Mouse (Mus musculus): ENCODE measurements around the gene Ostc. TPM values are rescaled to one million over a fixed set of nuclear protein-coding genes. Genes with fewer than 3 reads are reported as not detected.

Gene Ostc
- total and polyA plus RNA-seq, 2 experiments from 2014 or later, result 99.9 to 160 TPM

DNA sequence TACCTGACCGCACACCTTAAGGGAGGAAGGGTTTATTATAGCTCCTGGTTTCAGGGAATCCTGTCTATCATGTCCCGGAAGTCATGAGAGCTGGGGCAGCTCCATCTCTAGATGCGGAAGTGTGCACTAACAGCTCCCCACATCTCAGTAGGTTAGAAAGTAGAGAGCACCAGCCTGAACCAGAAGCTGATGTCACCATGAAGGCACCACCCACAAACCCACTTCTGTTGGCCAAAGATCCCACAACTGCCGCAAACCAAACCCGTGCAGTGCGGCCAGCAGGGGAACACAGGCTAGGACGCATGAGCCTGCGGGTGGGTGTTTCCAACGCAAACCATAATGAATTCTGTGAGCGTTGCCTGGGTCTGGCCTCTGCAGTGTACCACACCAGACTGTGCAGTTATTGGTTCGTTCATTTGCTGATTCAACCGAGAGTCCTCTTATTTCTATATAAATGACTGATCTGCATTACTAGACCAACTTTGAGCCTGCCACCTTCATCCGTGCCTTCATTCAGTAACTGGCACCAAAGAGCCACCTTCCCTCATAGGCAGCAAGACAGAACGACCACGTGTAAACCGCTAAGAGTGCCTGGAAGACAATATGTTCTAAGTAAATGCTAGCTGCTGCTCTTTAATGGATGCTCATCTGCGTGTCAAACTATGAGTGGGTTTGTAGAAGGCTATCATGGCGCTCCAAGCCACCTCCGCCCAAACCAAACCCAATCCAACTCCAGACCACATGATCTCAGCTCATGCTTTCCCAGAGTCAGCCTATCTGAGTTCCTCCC, 31.4 kb downstream of the Ostc start:
- WGBS, result 98% methylated on average over 19 of the region's 19 CpGs
- Histone ChIP-seq H3K4me2 (ENCODE audit: low read depth, low read length, poor library complexity, severe bottlenecking) (no peak overlapping the region), H3K27me3 (ENCODE audit: insufficient read depth, low read length) (0 out of 2 replicates have a peak, but pooled peaks cover 3% of the 10 kb centered on the region), H3K9ac (replicated peaks; ENCODE audit: low read length, poor library complexity, severe bottlenecking) (no peak overlapping the region), H3K27ac (ENCODE audit: low read depth, low read length) (no peak overlapping the region), H3K36me3 (ENCODE audit: insufficient read depth, low read length) (no peaks in the 10 kb centered on the region), H3K4me1 (ENCODE audit: insufficient read depth, low read length) (no peaks in the 10 kb centered on the region), H3K4me3 (ENCODE audit: low read depth, low read length) (no peak overlapping the region), H3K9me3 (ENCODE audit: low read length) (no peaks in the 10 kb centered on the region)
- DNase-seq (ENCODE audit: low spot score), result no peak
- no peak for TF ChIP-seq CTCF (IDR thresholded peaks at IDR 0.05)
- ATAC-seq (ENCODE audit: low FRiP score), result no peak

DNA sequence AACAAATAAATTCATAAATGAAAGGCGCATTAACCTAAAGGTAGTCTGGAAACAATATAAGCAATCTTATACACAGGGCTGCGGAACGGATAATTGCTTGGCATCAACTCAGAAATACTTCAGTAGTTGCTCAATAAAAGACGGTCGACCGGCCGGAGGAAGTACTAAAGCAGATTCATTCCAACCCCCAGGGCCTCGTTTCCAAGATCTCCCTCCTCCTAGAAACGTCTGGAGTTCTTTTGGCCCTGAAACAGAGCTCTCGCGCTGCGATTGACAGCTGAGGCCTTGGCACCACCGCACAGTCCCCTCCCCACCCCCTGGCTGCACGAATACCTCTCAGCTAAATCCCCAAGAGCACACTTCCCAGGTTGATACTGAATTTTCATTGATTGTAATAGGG, 38.0 kb downstream of the Ostc start:
- H3K9ac ChIP-seq (replicated peaks; ENCODE audit: low read length, poor library complexity, severe bottlenecking), result no peak overlapping the region
- no peaks in the 10 kb centered on the region for H3K27me3 ChIP-seq (ENCODE audit: insufficient read depth, low read length)
- H3K4me2 ChIP-seq (ENCODE audit: low read depth, low read length, poor library complexity, severe bottlenecking), result no peak overlapping the region
- H3K27ac ChIP-seq (ENCODE audit: low read depth, low read length), result no peak overlapping the region
- no peaks in the 10 kb centered on the region for H3K36me3 ChIP-seq (ENCODE audit: insufficient read depth, low read length)
- WGBS, result 54% methylated on average over 14 of the region's 14 CpGs
- DNase-seq (ENCODE audit: low spot score), result no peak
- no peaks in the 10 kb centered on the region for H3K9me3 ChIP-seq (ENCODE audit: low read length)
- no peaks in the 10 kb centered on the region for H3K4me1 ChIP-seq (ENCODE audit: insufficient read depth, low read length)
- no peak for TF ChIP-seq CTCF (IDR thresholded peaks at IDR 0.05)
- H3K4me3 ChIP-seq (ENCODE audit: low read depth, low read length), result no peak overlapping the region
- no peak for ATAC-seq (ENCODE audit: low FRiP score)

DNA sequence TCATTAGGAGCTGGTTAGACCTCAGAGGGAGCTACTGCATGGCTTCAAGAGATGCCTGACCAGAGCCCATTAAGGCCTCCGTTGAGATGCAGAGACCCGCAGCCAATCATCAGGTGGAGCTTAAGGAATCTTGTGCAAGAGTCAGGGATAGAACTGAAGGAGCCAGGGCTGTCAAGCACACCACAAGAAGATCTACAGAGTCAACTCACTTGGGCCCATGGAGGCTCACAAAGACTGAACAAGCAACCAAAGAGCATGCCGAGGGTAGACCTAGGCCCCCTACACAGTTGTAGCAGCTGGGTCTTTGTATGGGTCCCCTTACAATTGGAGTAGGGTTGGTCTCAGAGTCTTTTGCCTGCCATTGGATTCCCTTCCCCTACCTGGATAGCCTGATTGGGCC, 46.7 kb downstream of the Ostc start:
- no peaks in the 10 kb centered on the region for H3K9me3 ChIP-seq (ENCODE audit: low read length)
- ATAC-seq (ENCODE audit: low FRiP score) (no peak), DNase-seq (ENCODE audit: low spot score) (no peak)
- TF ChIP-seq CTCF (IDR thresholded peaks at IDR 0.05), result no peak
- H3K4me3 ChIP-seq (ENCODE audit: low read depth, low read length), result no peak overlapping the region
- H3K27me3 ChIP-seq (ENCODE audit: insufficient read depth, low read length), result no peaks in the 10 kb centered on the region
- 95% methylated on average over 3 of the region's 3 CpGs for WGBS
- H3K9ac ChIP-seq (replicated peaks; ENCODE audit: low read length, poor library complexity, severe bottlenecking), result no peak overlapping the region
- no peak overlapping the region for H3K4me2 ChIP-seq (ENCODE audit: low read depth, low read length, poor library complexity, severe bottlenecking)
- H3K36me3 ChIP-seq (ENCODE audit: insufficient read depth, low read length), result no peaks in the 10 kb centered on the region
- no peak overlapping the region for H3K27ac ChIP-seq (ENCODE audit: low read depth, low read length)
- no peaks in the 10 kb centered on the region for H3K4me1 ChIP-seq (ENCODE audit: insufficient read depth, low read length)

DNA sequence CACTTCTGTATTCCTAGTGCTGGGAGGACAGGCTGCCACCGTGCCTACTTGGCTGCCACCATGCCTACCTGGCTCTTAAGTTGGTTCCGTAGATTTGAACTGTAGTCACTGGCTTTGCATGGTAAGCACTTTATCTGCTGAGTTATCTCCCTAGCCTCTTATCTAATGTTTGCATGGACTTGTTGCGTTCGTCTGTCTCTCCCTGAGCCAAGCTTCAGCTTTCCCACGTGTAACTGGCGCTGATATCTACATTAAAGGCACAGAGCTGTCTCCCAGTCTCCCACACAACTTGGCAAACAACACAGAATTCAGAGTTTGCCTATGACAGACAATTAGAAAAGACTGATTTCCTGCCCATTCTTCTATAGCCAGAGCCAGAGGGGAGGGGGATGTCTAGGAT, 48.6 kb downstream of the Ostc start:
- DNase-seq (ENCODE audit: low spot score), result no peak
- ATAC-seq (ENCODE audit: low FRiP score), result no peak
- Histone ChIP-seq H3K9ac (replicated peaks; ENCODE audit: low read length, poor library complexity, severe bottlenecking) (no peak overlapping the region), H3K27me3 (ENCODE audit: insufficient read depth, low read length) (no peaks in the 10 kb centered on the region), H3K36me3 (ENCODE audit: insufficient read depth, low read length) (no peaks in the 10 kb centered on the region), H3K4me3 (ENCODE audit: low read depth, low read length) (no peak overlapping the region), H3K4me2 (ENCODE audit: low read depth, low read length, poor library complexity, severe bottlenecking) (no peak overlapping the region), H3K9me3 (ENCODE audit: low read length) (no peaks in the 10 kb centered on the region), H3K27ac (ENCODE audit: low read depth, low read length) (no peak overlapping the region), H3K4me1 (ENCODE audit: insufficient read depth, low read length) (no peaks in the 10 kb centered on the region)
- 84% methylated on average over 6 of the region's 6 CpGs for WGBS
- no peak for TF ChIP-seq CTCF (IDR thresholded peaks at IDR 0.05)

DNA sequence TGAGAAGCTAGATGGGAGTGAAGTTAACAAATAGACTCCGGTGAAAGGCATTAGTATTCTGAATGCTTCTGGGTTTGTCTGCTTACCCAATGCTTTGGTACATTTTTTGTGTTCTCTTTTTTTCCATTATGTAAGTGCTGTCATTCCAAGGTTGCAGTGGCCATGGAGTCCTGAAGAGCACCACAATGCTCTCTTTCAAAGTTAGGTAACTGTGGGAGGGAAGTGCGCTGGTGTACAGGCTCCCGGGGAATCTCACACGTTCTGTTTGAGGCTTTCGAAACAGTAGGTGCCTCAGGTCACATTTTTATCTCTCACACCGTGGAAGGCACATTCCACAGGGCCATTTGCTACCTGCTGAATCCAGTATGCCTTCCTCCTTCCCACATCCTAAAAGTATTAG, 59.7 kb downstream of the Ostc start:
- Histone ChIP-seq H3K27me3 (ENCODE audit: insufficient read depth, low read length) (no peaks in the 10 kb centered on the region), H3K9ac (replicated peaks; ENCODE audit: low read length, poor library complexity, severe bottlenecking) (no peak overlapping the region), H3K4me1 (ENCODE audit: insufficient read depth, low read length) (no peaks in the 10 kb centered on the region), H3K9me3 (ENCODE audit: low read length) (no peaks in the 10 kb centered on the region), H3K36me3 (ENCODE audit: insufficient read depth, low read length) (no peaks in the 10 kb centered on the region), H3K4me3 (ENCODE audit: low read depth, low read length) (no peak overlapping the region), H3K27ac (ENCODE audit: low read depth, low read length) (no peak overlapping the region), H3K4me2 (ENCODE audit: low read depth, low read length, poor library complexity, severe bottlenecking) (no peak overlapping the region)
- DNase-seq (ENCODE audit: low spot score), result no peak
- no peak for ATAC-seq (ENCODE audit: low FRiP score)
- WGBS, result 48% methylated on average over 6 of the region's 6 CpGs
- no peak for TF ChIP-seq CTCF (IDR thresholded peaks at IDR 0.05)

DNA sequence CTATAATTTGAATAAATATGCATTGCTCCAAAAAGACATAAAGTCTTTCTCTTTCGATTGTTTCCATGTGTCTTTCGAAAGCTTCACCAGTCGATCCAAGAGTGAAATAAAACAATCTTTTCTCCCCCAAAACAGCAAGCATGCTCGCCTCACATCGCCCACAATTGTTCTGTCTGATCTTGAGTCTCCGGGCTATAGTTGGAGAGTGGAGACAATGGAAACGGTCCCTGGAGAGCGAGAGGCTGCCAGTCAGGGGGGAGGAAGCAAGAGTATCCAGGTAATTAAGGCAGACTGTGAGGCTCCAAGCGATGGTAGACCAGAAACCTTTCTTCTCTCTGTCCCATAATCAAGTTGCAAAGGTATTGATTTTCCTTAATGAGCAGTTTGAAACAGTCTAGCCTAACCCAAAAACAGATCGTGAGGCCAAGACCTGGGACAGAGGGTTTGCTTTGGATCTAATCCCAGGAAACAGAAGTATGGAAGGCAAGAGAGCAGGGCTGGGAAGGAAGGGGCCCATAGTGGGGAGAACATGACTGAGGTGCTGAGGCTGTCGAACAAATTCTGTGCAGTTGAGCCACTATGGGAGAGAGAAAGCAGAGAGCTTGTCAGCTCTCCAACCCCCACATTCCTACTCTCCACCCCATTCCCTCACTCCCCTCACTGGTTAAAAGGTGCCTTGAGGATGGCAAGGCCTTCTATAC, 63.0 kb downstream of the Ostc start:
- H3K27ac ChIP-seq (ENCODE audit: low read depth, low read length), result no peak overlapping the region
- no peak overlapping the region for H3K4me3 ChIP-seq (ENCODE audit: low read depth, low read length)
- H3K9me3 ChIP-seq (ENCODE audit: low read length), result no peaks in the 10 kb centered on the region
- TF ChIP-seq CTCF (IDR thresholded peaks at IDR 0.05), result no peak
- H3K9ac ChIP-seq (replicated peaks; ENCODE audit: low read length, poor library complexity, severe bottlenecking), result no peak overlapping the region
- DNase-seq (ENCODE audit: low spot score), result no peak
- no peaks in the 10 kb centered on the region for H3K36me3 ChIP-seq (ENCODE audit: insufficient read depth, low read length)
- H3K4me1 ChIP-seq (ENCODE audit: insufficient read depth, low read length), result no peaks in the 10 kb centered on the region
- 69% methylated on average over 11 of the region's 11 CpGs for WGBS
- no peak for ATAC-seq (ENCODE audit: low FRiP score)
- no peaks in the 10 kb centered on the region for H3K27me3 ChIP-seq (ENCODE audit: insufficient read depth, low read length)
- no peak overlapping the region for H3K4me2 ChIP-seq (ENCODE audit: low read depth, low read length, poor library complexity, severe bottlenecking)

Other genes with a start within 250 kb of the Ostc start
- 0.11 and 0.57 TPM in 2 replicates for gene Etnppl, start 92.0 kb downstream of the Ostc start, total RNA-seq (2014; rRNA removed)
- gene Etnppl, start 92.0 kb downstream of the Ostc start, polyA plus RNA-seq (2015; fragmentation: Nextera tagmentation; extraction: Ambion mirVana), result 0.15 TPM in 1 of 2 replicates, not detected in the other
- 352 and 411 TPM in 2 replicates for gene Rpl34, start 21.0 kb upstream of the Ostc start, total RNA-seq (2014; rRNA removed)
- 496 and 514 TPM in 2 replicates for gene Rpl34, start 21.0 kb upstream of the Ostc start, polyA plus RNA-seq (2015; fragmentation: Nextera tagmentation; extraction: Ambion mirVana)

Measured in midbrain, postnatal 0 days (tissue).